Mouse (Mus musculus) spleen, adult 10 weeks (tissue): ENCODE data around the gene Olfr1140. TPM values are rescaled to one million over a fixed set of nuclear protein-coding genes. Genes with fewer than 3 reads are reported as not detected.

Experiments used
- polyA plus RNA-seq: library from polyadenylated mRNA; stranded (reverse); fragments of 350-450 nt; fragmentation: Illumina TruSeq; extraction: RNeasy Lipid Tissue Mini Kit (QIAGEN cat#74804); gene quantifications from one replicate; pipeline ENCODE4 v1.2.3, GENCODE M21; 2015; ENCODE audit warnings: low replicate concordance; ENCODE audit not compliant: insufficient read depth

Gene Olfr1140
- not detected for polyA plus RNA-seq

DNA sequence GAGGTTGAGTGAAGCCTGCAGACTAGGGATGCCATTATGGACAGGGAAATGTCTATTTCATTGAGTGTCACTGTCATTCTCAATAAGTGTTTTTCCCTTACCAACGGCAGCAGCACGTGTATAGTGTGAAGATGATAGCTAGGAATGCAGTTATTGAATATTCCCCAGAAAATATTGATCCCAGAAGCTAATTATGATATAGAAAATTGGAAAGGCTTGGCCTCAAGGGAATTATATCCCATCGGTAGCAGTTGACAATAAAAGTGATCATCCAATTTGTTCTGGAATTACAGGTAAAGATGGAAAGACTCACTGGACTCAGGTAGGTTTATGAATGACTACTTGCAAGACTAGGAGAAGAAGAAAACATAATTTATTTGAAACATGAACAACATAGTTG lies at the start of gene Olfr1140:
Gene Olfr1140 (plus strand): TSS at position 301 of the 400 bp plus-strand sequence.

DNA sequence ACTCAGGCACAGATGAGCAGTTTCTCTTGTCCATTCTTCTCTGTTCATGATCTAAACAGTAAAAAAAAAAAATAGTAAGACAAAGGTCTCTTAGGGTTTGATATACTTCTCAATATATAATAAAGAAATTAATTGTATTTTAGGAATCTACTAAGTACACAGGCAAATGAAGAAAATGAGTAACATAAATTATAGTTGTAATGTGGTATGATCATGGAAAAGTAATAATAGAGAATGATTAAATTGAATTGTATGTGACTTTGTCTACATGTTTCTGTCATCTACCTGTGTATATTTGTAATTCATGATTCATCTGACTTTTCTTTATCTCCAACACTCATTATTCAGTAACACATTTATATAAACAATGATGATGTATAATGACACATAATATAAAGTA lies 49.7 kb upstream of the Olfr1140 start, which contains the start of gene Olfr1136:
Gene Olfr1136 (minus strand): TSS at position 101 of the 400 bp plus-strand sequence.

DNA sequence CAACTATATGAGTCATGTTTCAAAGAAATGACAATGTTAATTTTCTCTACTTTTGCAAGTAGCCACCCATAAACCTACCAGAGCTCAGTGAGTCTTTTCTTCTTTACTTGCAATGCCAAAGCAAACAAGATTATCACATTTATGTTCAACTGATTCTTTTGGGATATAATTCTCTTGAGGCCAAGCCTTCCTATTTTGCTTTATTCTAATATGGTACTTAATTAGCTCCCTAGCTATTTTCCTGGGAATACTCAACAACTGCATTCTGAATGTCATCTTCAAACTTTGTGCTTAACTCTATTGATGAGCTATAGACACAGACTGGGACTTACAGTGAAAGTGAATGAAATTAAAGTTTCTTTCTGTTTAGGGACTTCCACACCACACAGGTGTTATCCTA lies 30.5 kb upstream of the Olfr1140 start, which contains the start of gene Olfr1137:
Gene Olfr1137 (minus strand): TSS at position 101 of the 400 bp plus-strand sequence.

DNA sequence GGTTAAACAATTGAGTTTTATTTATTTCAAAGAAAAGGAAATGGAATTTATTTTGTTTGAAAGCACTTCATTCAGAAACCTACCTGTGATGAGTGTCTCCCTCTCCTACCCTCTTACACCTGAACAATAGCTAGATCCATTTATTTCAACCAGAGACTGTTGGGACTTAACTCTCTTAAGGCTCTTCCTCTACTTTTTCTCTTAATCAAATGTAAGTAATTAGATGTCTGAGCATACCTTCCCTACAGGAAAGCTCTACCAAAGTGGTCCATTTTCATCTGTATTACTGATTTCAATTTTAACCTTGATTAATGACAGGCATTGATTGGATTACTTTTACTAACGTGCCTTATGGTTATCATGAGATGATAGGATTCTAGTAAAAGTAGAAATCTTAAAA lies 3.7 kb upstream of the Olfr1140 start, which contains the start of gene Olfr1138:
Gene Olfr1138 (minus strand): TSS at position 101 of the 400 bp plus-strand sequence.

DNA sequence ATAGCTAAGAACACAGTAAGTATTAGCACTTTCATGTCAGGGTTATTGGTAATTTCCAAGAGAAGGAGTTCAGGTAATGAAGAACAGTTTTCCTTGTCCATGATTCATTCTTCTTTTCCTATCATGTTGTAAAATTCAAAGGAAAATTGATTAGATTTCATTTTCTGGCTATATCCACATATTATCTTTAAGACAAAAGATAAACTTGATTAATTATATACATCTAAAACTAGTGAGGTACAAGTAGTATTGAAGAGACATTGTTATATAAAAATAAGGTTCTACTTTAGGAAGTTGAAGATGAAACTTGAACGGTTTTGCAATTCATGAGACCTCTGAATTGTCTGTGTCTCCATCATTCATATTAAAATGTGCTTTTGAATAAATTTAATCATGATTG lies 10.3 kb downstream of the Olfr1140 start, which contains the start of gene Olfr1141:
Gene Olfr1141 (minus strand): TSS at position 101 of the 400 bp plus-strand sequence.

GRCm38 (mm10) chr2:87779183-87779582 lies 35.6 kb downstream of the Olfr1140 start, which contains the start of gene Olfr152:
Gene Olfr152, plus strand, starts transcription at chr2:87779483.

Other genes with a start within 250 kb of the Olfr1140 start
- not detected for gene Pramel7, start 246.7 kb upstream of the Olfr1140 start, polyA plus RNA-seq
- gene Pramel6, start 237.2 kb upstream of the Olfr1140 start, polyA plus RNA-seq = not detected
- gene Olfr153, start 212.0 kb upstream of the Olfr1140 start, polyA plus RNA-seq = not detected
- not detected for gene Olfr1128, start 198.2 kb upstream of the Olfr1140 start, polyA plus RNA-seq
- not detected for gene Olfr1129, start 169.8 kb upstream of the Olfr1140 start, polyA plus RNA-seq
- not detected for gene Olfr1130, start 137.5 kb upstream of the Olfr1140 start, polyA plus RNA-seq
- gene Olfr1131, start 116.6 kb upstream of the Olfr1140 start, polyA plus RNA-seq = not detected
- not detected for gene Olfr1132, start 106.2 kb upstream of the Olfr1140 start, polyA plus RNA-seq
- not detected for gene Olfr1133, start 96.4 kb upstream of the Olfr1140 start, polyA plus RNA-seq
- gene Olfr1134, start 85.3 kb upstream of the Olfr1140 start, polyA plus RNA-seq = not detected
- gene Olfr1135, start 70.1 kb upstream of the Olfr1140 start, polyA plus RNA-seq = not detected
- not detected for gene Olfr1136, start 49.8 kb upstream of the Olfr1140 start, polyA plus RNA-seq
- not detected for gene Olfr1137, start 30.6 kb upstream of the Olfr1140 start, polyA plus RNA-seq
- gene Olfr1138, start 3.8 kb upstream of the Olfr1140 start, polyA plus RNA-seq = not detected
- not detected for gene Olfr1141, start 10.2 kb downstream of the Olfr1140 start, polyA plus RNA-seq
- gene Olfr152, start 35.7 kb downstream of the Olfr1140 start, polyA plus RNA-seq = not detected
- gene Olfr1143, start 56.8 kb downstream of the Olfr1140 start, polyA plus RNA-seq = not detected
- gene Olfr1145, start 66.1 kb downstream of the Olfr1140 start, polyA plus RNA-seq = not detected
- gene Olfr1148, start 86.8 kb downstream of the Olfr1140 start, polyA plus RNA-seq = not detected
- not detected for gene Olfr1150-ps1, start 100.2 kb downstream of the Olfr1140 start, polyA plus RNA-seq
- gene Olfr1151, start 112.1 kb downstream of the Olfr1140 start, polyA plus RNA-seq = not detected
- gene Olfr1152, start 122.7 kb downstream of the Olfr1140 start, polyA plus RNA-seq = not detected
- not detected for gene Olfr1153, start 151.2 kb downstream of the Olfr1140 start, polyA plus RNA-seq
- gene Olfr1154, start 161.4 kb downstream of the Olfr1140 start, polyA plus RNA-seq = not detected
- not detected for gene Olfr1155, start 201.4 kb downstream of the Olfr1140 start, polyA plus RNA-seq
- not detected for gene Olfr1156, start 209.3 kb downstream of the Olfr1140 start, polyA plus RNA-seq
- not detected for gene Olfr1157, start 224.5 kb downstream of the Olfr1140 start, polyA plus RNA-seq
- gene Olfr74, start 230.9 kb downstream of the Olfr1140 start, polyA plus RNA-seq = not detected
- gene Olfr1158, start 246.4 kb downstream of the Olfr1140 start, polyA plus RNA-seq = not detected